Mouse (Mus musculus) ovary, postnatal 14 days (tissue): ENCODE measurements at regions not wholly inside any gene's neighbourhood (a gene's known extent, or its start where the extent isn't known, plus 50 kb on each side); places are given as distances from the start of the nearest gene placed in this dataset.

Source experiments
- DNase-seq: peaks from one replicate; pipeline ENCODE4 v3.0.0; 2022; ENCODE audit warnings: low spot score

GRCm38 (mm10) chr17:4297156-4297535, 601.1 kb upstream of the Nox3 start:
- no peak for DNase-seq

DNA sequence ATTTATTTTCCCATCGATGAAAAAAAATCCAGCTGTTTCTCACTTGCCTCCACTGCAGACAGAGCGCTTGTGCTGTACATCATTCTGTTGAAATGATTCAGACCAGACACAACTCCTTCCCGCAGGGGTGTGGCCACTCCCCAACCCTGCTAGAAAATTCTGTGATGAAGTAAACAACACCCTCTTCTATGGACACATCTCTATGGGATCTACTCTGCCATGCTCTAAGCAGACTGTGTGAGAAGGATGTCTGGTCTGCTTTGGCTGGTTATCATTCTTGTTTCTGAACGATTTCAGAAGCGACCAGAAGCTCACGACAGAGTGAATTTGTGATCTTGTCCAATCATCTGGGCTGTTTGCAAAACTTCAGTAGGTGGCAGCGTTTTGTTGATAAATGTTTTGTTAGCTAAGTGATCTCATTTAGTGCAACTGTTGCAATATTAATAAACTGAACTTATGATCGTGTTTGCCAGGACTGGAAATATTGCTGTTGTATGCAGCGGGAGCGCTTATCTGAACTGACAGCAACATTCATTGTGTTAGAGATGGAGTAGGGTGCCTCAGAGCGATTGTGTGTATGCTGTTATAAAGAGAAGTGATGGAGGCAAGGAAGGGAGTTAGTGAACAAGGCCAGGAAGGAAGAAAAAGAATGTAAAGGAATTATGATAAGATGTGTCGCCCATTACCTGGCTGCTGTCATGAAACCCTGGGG, 605.2 kb upstream of the Nox3 start:
- no peak for DNase-seq

DNA sequence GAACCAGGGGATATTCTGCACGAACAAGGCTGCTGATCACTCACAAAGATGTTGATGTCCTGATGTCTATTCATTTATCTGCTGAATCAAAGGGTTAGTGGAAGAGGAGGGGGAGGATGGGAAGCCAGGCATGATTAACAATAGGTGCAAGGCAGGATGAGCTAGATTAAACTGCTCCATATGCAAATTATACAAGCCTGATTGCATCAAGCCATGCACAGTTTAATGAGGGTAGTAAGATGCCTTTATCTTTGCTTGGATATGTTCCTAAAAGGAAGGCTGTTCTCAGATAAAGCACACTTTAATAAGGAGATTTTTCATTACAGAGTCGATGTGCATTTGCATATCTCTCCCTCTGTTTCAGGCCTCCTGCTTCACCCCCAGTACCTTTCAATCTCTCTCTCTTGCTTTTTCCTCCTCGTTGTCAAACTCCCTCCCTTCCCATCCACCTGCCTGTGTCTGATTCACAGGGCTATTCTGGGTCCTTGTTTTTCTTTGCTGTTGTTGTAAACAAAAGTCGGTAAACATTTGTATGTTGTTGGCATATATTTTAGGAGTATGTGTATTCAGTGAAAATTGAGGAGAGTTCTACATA, 615.8 kb upstream of the Nox3 start:
- DNase-seq = no peak

DNA sequence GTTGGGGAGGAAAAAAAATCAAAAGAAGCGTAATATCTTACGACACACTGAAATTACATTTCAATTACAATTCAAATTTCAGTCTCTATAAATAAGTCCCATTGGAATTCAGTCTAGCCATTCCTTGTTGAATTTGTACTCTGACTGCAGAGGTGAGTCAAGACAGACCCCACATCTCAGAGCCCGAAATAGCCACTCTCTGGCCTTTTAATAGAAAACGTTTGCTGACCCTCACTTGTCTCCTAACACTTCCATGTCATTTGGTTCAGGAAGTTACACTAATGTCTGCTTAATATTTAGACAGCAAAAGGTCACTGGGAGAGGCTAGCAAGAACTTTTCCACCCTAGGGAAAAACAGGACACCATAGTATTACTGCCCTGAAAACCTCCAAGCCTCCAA, 623.1 kb upstream of the Nox3 start:
- DNase-seq = no peak

- no peak for DNase-seq
Observed at GRCm38 (mm10) chr17:4328810-4329209, 632.7 kb upstream of the Nox3 start.

DNA sequence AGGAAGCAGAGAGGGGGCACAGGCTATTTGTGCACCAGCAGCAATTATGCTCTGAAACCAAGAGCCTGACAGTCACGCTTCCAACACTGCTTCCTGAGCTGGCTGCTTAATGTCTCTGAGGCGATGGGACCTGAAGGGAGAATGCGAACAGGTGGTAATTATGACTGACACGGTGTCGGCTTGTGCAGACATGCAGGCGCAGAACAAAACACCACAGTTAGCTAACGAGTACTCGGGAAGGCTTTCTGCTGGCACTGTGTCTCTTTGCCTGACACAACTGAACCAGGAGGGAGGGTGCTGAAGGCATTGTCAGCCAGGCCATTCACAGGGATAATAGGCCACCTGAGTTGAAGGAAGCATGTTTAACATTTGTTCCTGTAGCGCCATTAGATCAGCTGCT, 635.6 kb upstream of the Nox3 start:
- no peak for DNase-seq

GRCm38 (mm10) chr17:4333091-4333490, 637.0 kb upstream of the Nox3 start:
- no peak for DNase-seq

DNA sequence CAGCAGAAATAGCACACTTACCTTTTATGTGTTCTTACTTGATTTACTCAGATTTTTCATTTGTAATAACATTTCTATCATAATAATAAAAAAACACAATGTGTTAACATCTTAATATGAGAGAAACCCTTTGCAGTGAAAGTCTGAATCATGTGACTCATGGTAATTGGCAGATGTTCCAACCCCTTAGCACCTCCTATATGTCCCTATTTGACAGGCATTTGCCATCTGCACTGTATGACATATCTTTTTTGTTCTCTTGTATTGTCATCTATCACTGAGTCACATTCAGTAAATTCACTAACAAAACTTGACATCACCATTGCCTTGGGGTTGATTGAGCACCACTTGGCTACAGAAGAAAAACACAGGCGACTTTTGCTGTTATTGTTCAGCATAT, 641.1 kb upstream of the Arid1b start:
- no peak for DNase-seq

- no peak for DNase-seq
Observed at GRCm38 (mm10) chr17:4355506-4356218, 638.5 kb upstream of the Arid1b start.

- DNase-seq = no peak
Observed at GRCm38 (mm10) chr17:4360413-4361320, 633.5 kb upstream of the Arid1b start.

DNA sequence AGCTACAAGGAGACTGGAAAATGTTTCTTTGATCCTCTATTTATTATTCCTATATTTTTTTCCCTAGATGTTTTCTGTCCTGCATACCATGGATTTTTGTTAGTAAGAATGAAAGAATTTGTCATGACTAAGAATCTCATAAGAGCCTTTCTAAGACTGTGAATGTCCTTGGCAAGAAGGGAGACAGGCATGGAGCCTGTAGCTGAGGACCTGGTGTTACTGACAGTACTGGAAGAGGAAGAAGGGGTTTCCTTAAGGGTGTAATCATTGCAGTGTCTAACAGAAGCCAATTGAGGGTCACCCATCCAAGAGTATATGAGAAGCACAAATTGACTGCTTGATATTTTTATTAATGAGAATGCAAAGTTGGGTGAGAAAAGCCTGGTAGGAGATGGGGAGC, 628.3 kb upstream of the Arid1b start:
- DNase-seq = no peak

GRCm38 (mm10) chr17:4380449-4380848, 613.7 kb upstream of the Arid1b start:
- no peak for DNase-seq

- DNase-seq = no peak
Observed at GRCm38 (mm10) chr17:4380873-4381272, 613.3 kb upstream of the Arid1b start.

GRCm38 (mm10) chr17:4381896-4382685, 612.0 kb upstream of the Arid1b start:
- DNase-seq = no peak

DNA sequence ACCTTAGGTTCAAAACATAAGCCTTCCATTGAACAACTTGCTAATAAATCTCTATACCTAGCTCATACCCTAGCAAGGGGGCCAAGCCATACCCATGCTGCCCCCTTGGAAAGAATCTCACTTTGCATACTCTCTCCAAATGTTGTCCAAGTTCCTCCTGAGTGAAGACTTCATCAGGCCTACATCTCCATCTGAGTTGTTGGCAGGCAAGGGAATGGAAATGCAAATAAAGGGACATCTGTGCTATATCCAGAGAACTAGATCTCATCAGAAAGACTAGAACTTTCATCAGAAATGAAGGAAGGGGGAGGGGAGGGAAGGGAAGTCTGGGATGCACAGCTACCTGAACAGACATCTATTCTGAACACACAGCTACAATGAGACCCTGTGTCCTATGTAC, 611.4 kb upstream of the Arid1b start:
- DNase-seq = no peak

- DNase-seq = no peak
Observed at GRCm38 (mm10) chr17:4387616-4388015, 606.5 kb upstream of the Arid1b start.

DNA sequence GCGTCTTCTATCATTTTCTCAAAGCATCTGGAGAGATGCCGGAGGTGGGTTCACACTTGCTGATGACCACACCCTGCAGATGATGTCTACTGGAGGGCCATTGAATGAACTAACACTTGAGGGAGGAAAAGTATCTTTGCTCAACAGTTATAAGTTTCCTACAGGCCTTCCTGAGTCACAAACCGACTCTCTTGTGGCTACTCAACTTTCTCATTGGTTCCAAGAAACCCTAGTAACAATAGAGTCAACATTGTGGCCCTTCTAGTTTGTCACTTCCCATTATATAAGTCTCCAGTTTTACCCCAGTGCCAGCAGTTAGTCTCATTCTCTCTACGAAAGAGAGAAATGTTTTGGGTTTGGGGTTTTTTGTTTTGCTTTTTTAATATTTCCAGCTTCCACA, 604.1 kb upstream of the Arid1b start:
- DNase-seq = no peak

GRCm38 (mm10) chr17:4390577-4390976, 603.6 kb upstream of the Arid1b start:
- no peak for DNase-seq

DNA sequence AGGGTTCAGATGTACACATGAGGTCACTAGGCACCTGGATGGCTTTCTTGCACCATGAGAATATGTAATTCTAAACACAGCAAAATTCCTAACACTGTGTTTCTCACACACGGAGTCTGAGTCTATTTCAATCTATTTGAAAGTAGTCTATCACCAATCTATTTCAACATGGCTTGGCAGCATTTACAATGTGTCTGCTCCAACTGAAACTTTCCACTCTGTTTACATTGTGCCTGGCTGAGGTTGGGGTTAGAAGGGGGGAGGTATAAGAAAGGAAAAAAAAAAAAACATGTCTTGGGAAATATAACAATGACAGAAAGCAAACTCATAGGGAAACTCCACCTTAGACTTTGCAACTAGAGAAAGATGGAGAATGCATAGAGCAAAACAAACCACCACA, 602.9 kb upstream of the Arid1b start:
- no peak for DNase-seq

- no peak for DNase-seq
Observed at GRCm38 (mm10) chr17:4396119-4396518, 598.0 kb upstream of the Arid1b start.

DNA sequence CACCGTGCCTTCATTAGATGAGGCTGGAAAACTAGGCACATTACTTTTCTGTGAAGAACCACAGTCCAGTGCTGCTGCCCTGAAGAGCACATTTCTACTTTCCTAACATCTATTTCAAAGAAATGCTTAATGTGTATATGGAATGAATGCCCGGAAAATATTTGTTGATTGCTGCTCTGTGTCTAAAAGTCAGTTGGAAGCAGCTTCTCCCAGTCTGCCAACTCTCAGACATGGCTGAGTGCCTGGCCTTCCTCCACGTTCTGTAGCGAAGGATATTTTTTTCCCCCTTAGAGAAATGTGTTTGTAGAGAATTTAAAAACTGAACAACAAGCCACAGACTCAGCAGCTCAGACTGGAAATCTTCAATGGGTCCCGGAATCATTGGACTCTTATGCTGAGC, 576.4 kb upstream of the Arid1b start:
- DNase-seq = no peak
